Mouse (Mus musculus): ENCODE results near the gene Rac1. TPM values are rescaled to one million over a fixed set of nuclear protein-coding genes. Genes with fewer than 3 reads are reported as not detected.
A peak's percentile ranks its signal among the peaks of the same experiment; 100 is the strongest.
"Not testable (repeated sequence)": the region's sequence is repeated elsewhere in the genome, so short reads cannot be mapped to it uniquely, and the experiment has no call there.

The Rac1 gene
- polyA plus RNA-seq, 1 experiment from 2014 or later: 437 TPM

DNA sequence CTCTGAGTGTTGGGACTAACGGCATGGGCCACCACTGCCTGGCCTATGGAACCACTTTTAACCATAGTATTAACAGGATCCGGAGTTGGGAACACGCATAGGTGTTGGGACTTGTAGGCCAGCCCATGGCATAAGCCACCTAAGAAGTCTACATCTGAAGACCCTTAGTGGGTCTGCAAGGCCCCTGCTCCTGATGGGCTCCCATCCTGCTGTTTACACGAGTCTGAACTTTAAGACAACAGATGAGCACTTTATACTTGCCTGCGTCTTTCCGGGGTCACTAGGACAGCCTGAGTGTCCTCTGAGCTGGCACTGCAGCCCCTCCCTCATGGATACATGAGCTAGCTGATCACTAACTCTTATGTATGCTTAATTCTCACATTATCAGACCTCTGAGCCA is 24.1 kb downstream of the Rac1 start:
- Histone ChIP-seq H3K4me2 (no peak overlapping the region), H3K9me3 (no peaks in the 10 kb centered on the region), H3K27me3 (no peaks in the 10 kb centered on the region), H3K36me3 (peaks cover 82% of the 10 kb centered on the region), H3K9ac (no peak overlapping the region), H3K27ac (replicated peaks) (no peak overlapping the region), H3K4me3 (no peak overlapping the region), H3K4me1 (replicated peaks) (peaks cover 13% of the 10 kb centered on the region)
- WGBS: 93% methylated on average over 6 of the region's 6 CpGs
- ATAC-seq (ENCODE audit: low read depth): no peak

- 93% methylated on average over 19 of the region's 19 CpGs for WGBS
- Histone ChIP-seq H3K4me2 (no peak overlapping the region), H3K27me3 (no peaks in the 10 kb centered on the region), H3K4me3 (no peak overlapping the region), H3K27ac (replicated peaks) (no peak overlapping the region), H3K9me3 (no peaks in the 10 kb centered on the region), H3K9ac (no peak overlapping the region), H3K36me3 (peaks cover 87% of the 10 kb centered on the region), H3K4me1 (replicated peaks) (peaks cover 5% of the 10 kb centered on the region)
- no peak for ATAC-seq (ENCODE audit: low read depth)
Observed at GRCm38 (mm10) chr5:143502899-143503557, 24.8 kb downstream of the Rac1 start.

- Histone ChIP-seq H3K9ac (no peak overlapping the region), H3K4me1 (replicated peaks) (no peaks in the 10 kb centered on the region), H3K9me3 (no peaks in the 10 kb centered on the region), H3K27me3 (no peaks in the 10 kb centered on the region), H3K4me3 (no peak overlapping the region), H3K4me2 (no peak overlapping the region), H3K36me3 (peaks cover 80% of the 10 kb centered on the region), H3K27ac (replicated peaks) (no peak overlapping the region)
- WGBS: 94% methylated on average over 2 of the region's 2 CpGs
- ATAC-seq (ENCODE audit: low read depth): 0 out of 2 replicates have a peak, but pooled peaks have one; percentile 47
Observed at GRCm38 (mm10) chr5:143501649-143502048, 26.2 kb downstream of the Rac1 start.

GRCm38 (mm10) chr5:143501140-143501539 is 26.7 kb downstream of the Rac1 start:
- H3K9ac ChIP-seq: no peak overlapping the region
- H3K4me3 ChIP-seq: no peak overlapping the region
- 90% methylated on average over 8 of the region's 8 CpGs for WGBS
- no peak overlapping the region for H3K27ac ChIP-seq (replicated peaks)
- no peaks in the 10 kb centered on the region for H3K9me3 ChIP-seq
- no peak overlapping the region for H3K4me2 ChIP-seq
- H3K36me3 ChIP-seq: peaks cover 80% of the 10 kb centered on the region
- H3K27me3 ChIP-seq: no peaks in the 10 kb centered on the region
- no peak for ATAC-seq (ENCODE audit: low read depth)
- H3K4me1 ChIP-seq (replicated peaks): no peaks in the 10 kb centered on the region

DNA sequence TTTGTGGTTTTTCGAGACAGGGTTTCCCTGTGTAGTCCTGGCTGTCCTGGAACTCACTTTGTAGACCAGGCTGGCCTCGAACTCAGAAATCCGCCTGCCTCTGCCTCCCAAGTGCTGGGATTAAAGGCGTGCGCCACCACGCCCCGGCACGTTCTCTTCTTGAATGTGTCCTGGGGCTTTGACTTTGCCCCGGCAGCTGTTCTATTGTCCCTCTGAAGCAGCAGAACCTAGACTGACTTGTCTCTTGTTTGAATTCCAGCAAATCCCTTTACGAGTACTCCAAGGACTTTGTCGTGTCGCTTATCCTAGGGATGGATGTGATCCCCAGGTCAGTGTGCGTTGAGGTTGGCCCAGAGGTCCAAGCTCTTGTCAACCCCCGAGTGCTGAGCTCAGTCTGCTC is 27.1 kb downstream of the Rac1 start:
- ATAC-seq (ENCODE audit: low read depth); H3K27me3 ChIP-seq; H3K9ac ChIP-seq; H3K4me1 ChIP-seq (replicated peaks); H3K9me3 ChIP-seq; H3K4me2 ChIP-seq; H3K4me3 ChIP-seq; H3K27ac ChIP-seq (replicated peaks): not testable (repeated sequence)
- 93% methylated on average over 14 of the region's 14 CpGs for WGBS
- peaks cover 81% of the 10 kb centered on the region for H3K36me3 ChIP-seq

DNA sequence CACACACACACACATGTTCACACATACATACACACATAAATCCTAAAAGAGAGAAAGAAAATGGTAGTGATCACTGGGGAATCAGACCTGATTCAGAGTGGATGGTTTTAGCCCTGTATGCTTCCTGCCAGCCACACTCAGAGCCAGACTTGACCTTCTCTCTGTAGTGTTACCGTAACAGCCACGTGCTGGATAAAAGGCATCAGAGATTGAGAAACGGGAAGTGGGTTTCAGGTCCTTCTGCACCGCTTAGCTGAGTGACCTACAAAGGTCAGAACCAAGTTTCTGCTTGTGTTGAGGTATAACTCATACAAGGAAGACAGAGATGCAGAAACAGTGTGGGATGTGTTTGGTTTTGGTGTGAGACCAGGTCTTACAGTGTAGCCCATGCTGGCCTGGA is 28.1 kb downstream of the Rac1 start:
- Histone ChIP-seq H3K9ac (no peak overlapping the region), H3K27ac (replicated peaks) (no peak overlapping the region), H3K27me3 (no peaks in the 10 kb centered on the region), H3K36me3 (peaks cover 80% of the 10 kb centered on the region), H3K4me2 (no peak overlapping the region), H3K4me3 (no peak overlapping the region), H3K4me1 (replicated peaks) (no peaks in the 10 kb centered on the region), H3K9me3 (no peaks in the 10 kb centered on the region)
- ATAC-seq (ENCODE audit: low read depth): no peak
- 92% methylated on average over 4 of the region's 4 CpGs for WGBS

GRCm38 (mm10) chr5:143499197-143499596 is 28.6 kb downstream of the Rac1 start:
- no peak overlapping the region for H3K9ac ChIP-seq
- no peaks in the 10 kb centered on the region for H3K4me1 ChIP-seq (replicated peaks)
- H3K27me3 ChIP-seq: no peaks in the 10 kb centered on the region
- no peaks in the 10 kb centered on the region for H3K9me3 ChIP-seq
- peaks cover 81% of the 10 kb centered on the region for H3K36me3 ChIP-seq
- H3K4me2 ChIP-seq: no peak overlapping the region
- H3K27ac ChIP-seq (replicated peaks): no peak overlapping the region
- no peak overlapping the region for H3K4me3 ChIP-seq
- ATAC-seq (ENCODE audit: low read depth): no peak
- WGBS: 92% methylated on average over 7 of the region's 7 CpGs

DNA sequence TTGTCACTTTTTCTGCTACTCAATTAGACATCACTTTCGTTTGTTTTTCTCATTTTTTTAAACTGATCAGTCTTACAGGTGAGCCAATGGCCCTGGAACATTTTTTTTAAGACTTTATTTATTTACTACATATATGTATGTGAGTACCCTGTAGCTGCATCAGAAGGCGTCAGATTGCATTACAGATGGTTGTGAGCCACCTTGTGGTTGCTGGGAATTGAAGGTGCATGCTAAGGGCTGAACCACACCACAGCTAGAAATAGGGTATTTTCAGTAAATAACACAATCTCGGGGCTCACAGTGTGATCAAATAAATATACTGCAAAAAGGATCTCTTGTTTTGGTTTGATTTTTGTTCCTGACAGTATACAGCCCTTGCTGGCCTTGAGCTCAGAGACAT is 30.4 kb downstream of the Rac1 start:
- H3K27me3 ChIP-seq: no peaks in the 10 kb centered on the region
- no peak for ATAC-seq (ENCODE audit: low read depth)
- no peaks in the 10 kb centered on the region for H3K9me3 ChIP-seq
- H3K27ac ChIP-seq (replicated peaks): no peak overlapping the region
- WGBS: 84% methylated on average over 3 of the region's 3 CpGs
- H3K4me1 ChIP-seq (replicated peaks): no peaks in the 10 kb centered on the region
- peaks cover 79% of the 10 kb centered on the region for H3K36me3 ChIP-seq
- no peak overlapping the region for H3K4me2 ChIP-seq
- no peak overlapping the region for H3K4me3 ChIP-seq
- no peak overlapping the region for H3K9ac ChIP-seq

DNA sequence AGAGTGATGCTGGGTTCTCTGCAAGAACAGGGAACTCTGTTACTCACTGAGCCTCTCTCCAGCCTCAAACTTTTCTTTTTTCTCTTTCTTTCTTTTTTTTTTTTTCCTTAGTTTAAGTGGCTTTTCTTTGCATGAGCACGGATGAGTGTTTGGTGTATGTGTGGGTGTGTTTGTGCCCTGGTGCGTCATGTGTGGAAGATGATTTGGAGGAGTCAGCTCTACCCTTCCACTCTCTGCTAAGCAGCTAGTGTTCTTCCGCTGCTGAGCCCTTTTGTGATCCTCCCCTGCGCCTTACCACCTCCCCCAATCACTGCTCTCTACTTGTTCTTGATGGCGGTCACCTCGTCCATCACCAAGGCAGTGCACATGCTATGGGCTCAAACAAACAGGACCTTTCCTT is 32.1 kb downstream of the Rac1 start:
- Histone ChIP-seq H3K4me2 (no peak overlapping the region), H3K9ac (no peak overlapping the region), H3K4me1 (replicated peaks) (no peaks in the 10 kb centered on the region), H3K9me3 (no peaks in the 10 kb centered on the region), H3K27me3 (no peaks in the 10 kb centered on the region), H3K4me3 (no peak overlapping the region), H3K27ac (replicated peaks) (no peak overlapping the region), H3K36me3 (peaks cover 79% of the 10 kb centered on the region)
- no peak for ATAC-seq (ENCODE audit: low read depth)
- WGBS: 92% methylated on average over 6 of the region's 6 CpGs

GRCm38 (mm10) chr5:143493163-143493562 is 34.7 kb downstream of the Rac1 start:
- H3K4me2 ChIP-seq: no peak overlapping the region
- H3K9me3 ChIP-seq: no peaks in the 10 kb centered on the region
- H3K9ac ChIP-seq: no peak overlapping the region
- H3K4me3 ChIP-seq: no peak overlapping the region
- no peak overlapping the region for H3K27ac ChIP-seq (replicated peaks)
- H3K27me3 ChIP-seq: no peaks in the 10 kb centered on the region
- ATAC-seq (ENCODE audit: low read depth): no peak
- H3K4me1 ChIP-seq (replicated peaks): no peaks in the 10 kb centered on the region
- 92% methylated on average over 10 of the region's 10 CpGs for WGBS
- peaks cover 80% of the 10 kb centered on the region for H3K36me3 ChIP-seq

DNA sequence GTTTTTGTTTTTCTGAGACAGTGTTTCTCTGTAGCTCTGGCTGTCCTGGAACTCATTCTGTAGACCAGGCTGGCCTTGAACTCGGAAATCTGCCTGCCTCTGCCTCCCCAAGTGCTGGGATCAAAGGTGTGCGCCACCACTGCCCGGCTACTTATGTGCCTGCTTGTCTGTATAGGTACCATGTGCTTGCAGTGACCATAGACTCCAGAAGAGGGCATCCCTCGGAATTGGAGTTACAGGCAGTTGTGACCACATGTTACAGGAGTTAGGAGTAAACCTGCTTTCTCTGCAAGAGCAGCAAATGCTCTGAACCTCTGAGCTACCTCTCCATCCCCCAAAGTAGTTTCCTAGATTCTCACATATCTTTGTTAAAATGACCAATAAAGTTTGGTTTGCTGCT is 36.1 kb downstream of the Rac1 start:
- no peaks in the 10 kb centered on the region for H3K27me3 ChIP-seq
- H3K4me3 ChIP-seq: no peak overlapping the region
- H3K9ac ChIP-seq: no peak overlapping the region
- H3K4me2 ChIP-seq: no peak overlapping the region
- no peaks in the 10 kb centered on the region for H3K9me3 ChIP-seq
- no peak for ATAC-seq (ENCODE audit: low read depth)
- no peak overlapping the region for H3K27ac ChIP-seq (replicated peaks)
- WGBS: 89% methylated on average over 4 of the region's 4 CpGs
- H3K4me1 ChIP-seq (replicated peaks): no peaks in the 10 kb centered on the region
- peaks cover 85% of the 10 kb centered on the region for H3K36me3 ChIP-seq

- no peaks in the 10 kb centered on the region for H3K27me3 ChIP-seq
- H3K9ac ChIP-seq: no peak overlapping the region
- 89% methylated on average over 14 of the region's 14 CpGs for WGBS
- H3K36me3 ChIP-seq: peaks cover 88% of the 10 kb centered on the region
- ATAC-seq (ENCODE audit: low read depth): no peak
- H3K4me2 ChIP-seq: no peak overlapping the region
- no peak overlapping the region for H3K4me3 ChIP-seq
- no peaks in the 10 kb centered on the region for H3K9me3 ChIP-seq
- H3K4me1 ChIP-seq (replicated peaks): no peaks in the 10 kb centered on the region
- no peak overlapping the region for H3K27ac ChIP-seq (replicated peaks)
Observed at GRCm38 (mm10) chr5:143489749-143490342, 38.0 kb downstream of the Rac1 start.

DNA sequence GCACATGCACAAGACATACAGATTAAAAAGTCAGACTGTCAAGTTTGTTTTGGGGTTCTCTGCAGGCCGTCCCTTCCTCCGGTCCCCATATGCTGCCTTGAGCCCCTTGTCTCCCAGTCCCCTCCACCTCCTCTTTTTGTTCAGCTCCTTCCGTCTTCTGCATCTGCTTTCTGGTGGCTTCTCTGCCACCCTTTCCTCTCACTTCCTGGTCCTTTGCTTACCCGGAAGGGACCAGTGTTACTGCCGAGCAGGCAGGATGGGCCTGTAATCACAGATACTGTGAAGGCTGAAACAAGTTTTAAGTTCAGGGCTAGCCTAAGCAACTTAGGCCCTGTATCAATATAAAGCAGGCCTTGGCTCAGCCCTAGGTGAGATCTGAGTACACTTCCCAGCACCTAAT is 39.8 kb downstream of the Rac1 start:
- 91% methylated on average over 5 of the region's 5 CpGs for WGBS
- no peak for ATAC-seq (ENCODE audit: low read depth)
- H3K9me3 ChIP-seq: no peaks in the 10 kb centered on the region
- no peak overlapping the region for H3K4me3 ChIP-seq
- H3K4me2 ChIP-seq: no peak overlapping the region
- no peak overlapping the region for H3K27ac ChIP-seq (replicated peaks)
- H3K27me3 ChIP-seq: no peaks in the 10 kb centered on the region
- no peak overlapping the region for H3K9ac ChIP-seq
- peaks cover 89% of the 10 kb centered on the region for H3K36me3 ChIP-seq
- H3K4me1 ChIP-seq (replicated peaks): no peaks in the 10 kb centered on the region

Measured in neural tube, embryonic 13.5 days (tissue).